In the genomic region with DNA sequence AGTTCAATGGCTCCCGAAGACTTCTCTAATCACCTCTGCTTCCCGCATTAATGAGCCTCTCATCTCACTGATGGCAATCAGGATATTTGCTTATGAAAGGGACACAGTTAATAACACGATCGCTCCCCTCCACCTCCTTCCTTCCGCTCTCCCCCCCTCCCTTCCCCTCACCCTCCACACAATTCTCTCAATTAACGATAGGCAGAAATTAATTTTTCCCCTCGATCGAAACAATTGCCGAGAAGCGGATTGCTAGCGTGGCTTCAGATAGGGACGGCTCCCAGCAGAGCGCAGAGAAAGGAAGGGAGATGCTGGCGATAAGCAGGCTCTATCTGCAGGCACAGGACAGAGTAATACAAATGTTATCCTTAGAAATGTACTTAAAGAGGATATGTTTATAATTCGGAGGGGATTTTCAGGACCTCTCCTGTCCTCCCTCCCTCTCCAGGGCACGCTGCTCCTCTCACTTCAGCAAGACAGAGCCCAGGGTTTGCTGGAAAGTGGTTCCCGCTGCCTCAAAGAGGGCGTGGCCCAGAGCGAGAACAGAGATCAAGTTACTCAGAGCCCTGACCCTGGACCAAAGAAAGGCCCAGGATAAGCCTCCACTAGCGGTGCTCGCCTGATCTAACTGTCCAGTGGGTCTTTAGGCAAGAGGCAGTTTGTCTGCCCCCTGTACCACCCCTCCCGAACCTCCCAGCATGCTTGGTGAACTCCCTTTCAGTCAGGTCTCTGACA, we compare ENCODE assay signal across 8 mouse cellular contexts. TPM values are rescaled to one million over a fixed set of nuclear protein-coding genes. Genes with fewer than 3 reads are reported as not detected.
A peak's percentile ranks its signal among the peaks of the same experiment; 100 is the strongest.
DNase-seq lines count a peak whose midpoint lies in the region; ATAC-seq and TF ChIP-seq lines count a peak whose summit lies in the region.

No protein-coding gene starts in this region.

- peak overlapping the region; percentile 42 for H3K4me3 ChIP-seq in heart, embryonic 10.5 days
- H3K4me3 ChIP-seq in G1E (ENCODE audit: low read depth, low read length), result peak overlapping the region; percentile 50; the same call in 1 of the 2 replicates
- H3K4me3 ChIP-seq in midbrain, embryonic 12.5 days, result peak overlapping the region; percentile 35

- peak; percentile 4; the same call in 1 of the 2 replicates for ATAC-seq in G1E (ENCODE audit: extremely low read depth, insufficient number of reproducible peaks, low FRiP score, poor library complexity, severe bottlenecking)
- peak; percentile 63 for ATAC-seq in midbrain, embryonic 12.5 days (ENCODE audit: low FRiP score, low read depth)

- WGBS in heart, embryonic 10.5 days, result under 1% methylated on average over 22 of the region's 22 CpGs
- under 1% methylated on average over 22 of the region's 22 CpGs for WGBS in midbrain, embryonic 12.5 days

- peak; percentile 77 for DNase-seq in heart, embryonic 10.5 days (ENCODE audit: low spot score)
- no peak for DNase-seq in heart, adult 11 months
- DNase-seq in G1E (ENCODE audit: low spot score), result no peak
- peak; percentile 50 for DNase-seq in forelimb bud, embryonic 11.5 days (ENCODE audit: low read depth, low spot score)
- no peak for DNase-seq in thymus, postnatal 0 days (ENCODE audit: low spot score)
- no peak for DNase-seq in gastrocnemius, adult 18-20 months (ENCODE audit: low spot score)
- no peak for DNase-seq in cerebellum, postnatal 36 days

- H3K27me3 ChIP-seq in heart, embryonic 10.5 days (ENCODE audit: insufficient read depth, poor library complexity, severe bottlenecking), result peaks cover 56% of the 10 kb centered on the region
- H3K27me3 ChIP-seq in G1E (ENCODE audit: insufficient read depth, low read length), result peaks cover 13% of the 10 kb centered on the region; the same call in 1 of the 2 replicates
- peaks cover 43% of the 10 kb centered on the region for H3K27me3 ChIP-seq in midbrain, embryonic 12.5 days

- H3K9ac ChIP-seq in midbrain, embryonic 12.5 days (replicated peaks), result peak overlapping the region; percentile 50

- H3K4me2 ChIP-seq in midbrain, embryonic 12.5 days (replicated peaks), result peak overlapping the region; percentile 60

- no peak for TF ChIP-seq CTCF in G1E (IDR thresholded peaks at IDR 0.05; ENCODE audit: low read depth, low read length)

- no peaks in the 10 kb centered on the region for H3K9me3 ChIP-seq in heart, embryonic 10.5 days
- no peaks in the 10 kb centered on the region for H3K9me3 ChIP-seq in G1E (replicated peaks)
- no peaks in the 10 kb centered on the region for H3K9me3 ChIP-seq in midbrain, embryonic 12.5 days

- peaks cover 22% of the 10 kb centered on the region for H3K4me1 ChIP-seq in heart, embryonic 10.5 days
- peaks cover 35% of the 10 kb centered on the region for H3K4me1 ChIP-seq in G1E (ENCODE audit: insufficient read depth, low read depth, low read length)
- peaks cover 48% of the 10 kb centered on the region for H3K4me1 ChIP-seq in midbrain, embryonic 12.5 days

- H3K36me3 ChIP-seq in heart, embryonic 10.5 days, result no peaks in the 10 kb centered on the region
- no peaks in the 10 kb centered on the region for H3K36me3 ChIP-seq in G1E (replicated peaks)
- H3K36me3 ChIP-seq in midbrain, embryonic 12.5 days, result no peaks in the 10 kb centered on the region

- H3K27ac ChIP-seq in heart, embryonic 10.5 days, result no peak overlapping the region
- peak overlapping the region; percentile 66 for H3K27ac ChIP-seq in midbrain, embryonic 12.5 days (replicated peaks)

RNA-seq across cellular contexts. Expression of a gene that starts 24.8 kb away (rescaled TPM):
- polyA plus RNA-seq in heart, embryonic 10.5 days (2016; fragmentation: Nextera tagmentation; extraction: Ambion mirVana), result 15.7 and 17.6 TPM in 2 replicates
- 58.1 and 95.0 TPM in 2 replicates for total RNA-seq in G1E (2014; fragmentation: Nextera tagmentation)
- 53.9 and 56.4 TPM in 2 replicates for total RNA-seq in G1E (2017)
- polyA plus RNA-seq in G1E (2012), result 17.9 and 18.4 TPM in 2 replicates
- polyA plus RNA-seq in midbrain, embryonic 12.5 days (2016; fragmentation: Nextera tagmentation; extraction: Ambion mirVana), result 24.6 and 26.4 TPM in 2 replicates
- polyA plus RNA-seq in thymus, postnatal 0 days (2015; fragmentation: Nextera tagmentation; extraction: Ambion mirVana), result 16.5 and 17.7 TPM in 2 replicates
- total RNA-seq in gastrocnemius, adult 18-20 months (2021), result 10 to 100 TPM; 12.2 to 12.5 TPM

Comparison
In these comparisons a context has a peak if more than half of its experiments do, and no peak if none do; other contexts are left out.
1. DNase-seq: peak in heart, embryonic 10.5 days (single experiment) and forelimb bud, embryonic 11.5 days (single experiment); none in heart, adult 11 months (single experiment), G1E (single experiment), thymus, postnatal 0 days (single experiment), gastrocnemius, adult 18-20 months (single experiment) and cerebellum, postnatal 36 days (0 of 2).
2. Peak in every context shown above with its lines, with median percentiles within 50 percentile points of each other: H3K4me3 ChIP-seq.